Mouse (Mus musculus): ENCODE data around the gene Hrc. TPM values are rescaled to one million over a fixed set of nuclear protein-coding genes. Genes with fewer than 3 reads are reported as not detected.

The Hrc gene
- polyA plus RNA-seq, 1 experiment = 0.09 TPM

- Histone ChIP-seq H3K4me1 (ENCODE audit: control insufficient read depth, insufficient read depth, insufficient read length) (peaks cover under 1% of the 10 kb centered on the region; the same call in 1 of the 2 replicates), H3K27me3 (ENCODE audit: control insufficient read depth, insufficient read depth, low read length) (no peaks in the 10 kb centered on the region), H3K4me3 (ENCODE audit: extremely low read depth, insufficient read depth, insufficient read length) (no peak overlapping the region), H3K27ac (ENCODE audit: insufficient read depth, low read length) (no peak overlapping the region), H3K36me3 (ENCODE audit: control insufficient read depth, insufficient read depth, low read length) (no peaks in the 10 kb centered on the region)
- DNase-seq (ENCODE audit: low read depth in 1 of 2, low spot score in 2 of 2) = no peak
- WGBS = 38% methylated on average over 9 of the region's 9 CpGs
- no peak for TF ChIP-seq POLR2A (IDR thresholded peaks at IDR 0.05; ENCODE audit: low read depth, low read length)
- TF ChIP-seq CTCF (IDR thresholded peaks at IDR 0.05; ENCODE audit: extremely low read depth, insufficient read depth, insufficient read length, insufficient replicate concordance) = no peak
Observed at GRCm38 (mm10) chr7:45313495-45313894, 21.6 kb upstream of the Hrc start.

GRCm38 (mm10) chr7:45315182-45315701, 19.8 kb upstream of the Hrc start:
- 88% methylated on average over 10 of the region's 10 CpGs for WGBS
- Histone ChIP-seq H3K27ac (ENCODE audit: insufficient read depth, low read length) (no peak overlapping the region), H3K36me3 (ENCODE audit: control insufficient read depth, insufficient read depth, low read length) (no peaks in the 10 kb centered on the region), H3K27me3 (ENCODE audit: control insufficient read depth, insufficient read depth, low read length) (no peaks in the 10 kb centered on the region), H3K4me1 (ENCODE audit: control insufficient read depth, insufficient read depth, insufficient read length) (no peaks in the 10 kb centered on the region), H3K4me3 (ENCODE audit: extremely low read depth, insufficient read depth, insufficient read length) (no peak overlapping the region)
- DNase-seq (ENCODE audit: low read depth in 1 of 2, low spot score in 2 of 2) = no peak
- TF ChIP-seq CTCF (IDR thresholded peaks at IDR 0.05; ENCODE audit: extremely low read depth, insufficient read depth, insufficient read length, insufficient replicate concordance) (no peak), POLR2A (IDR thresholded peaks at IDR 0.05; ENCODE audit: low read depth, low read length) (no peak)

- H3K4me1 ChIP-seq (ENCODE audit: control insufficient read depth, insufficient read depth, insufficient read length) = no peaks in the 10 kb centered on the region
- H3K36me3 ChIP-seq (ENCODE audit: control insufficient read depth, insufficient read depth, low read length) = no peaks in the 10 kb centered on the region
- no peak for TF ChIP-seq POLR2A (IDR thresholded peaks at IDR 0.05; ENCODE audit: low read depth, low read length)
- TF ChIP-seq CTCF (IDR thresholded peaks at IDR 0.05; ENCODE audit: extremely low read depth, insufficient read depth, insufficient read length, insufficient replicate concordance) = no peak
- WGBS = 92% methylated on average over 14 of the region's 14 CpGs
- no peak overlapping the region for H3K27ac ChIP-seq (ENCODE audit: insufficient read depth, low read length)
- no peak for DNase-seq (ENCODE audit: low read depth in 1 of 2, low spot score in 2 of 2)
- no peak overlapping the region for H3K4me3 ChIP-seq (ENCODE audit: extremely low read depth, insufficient read depth, insufficient read length)
- no peaks in the 10 kb centered on the region for H3K27me3 ChIP-seq (ENCODE audit: control insufficient read depth, insufficient read depth, low read length)
Observed at GRCm38 (mm10) chr7:45316536-45316935, 18.6 kb upstream of the Hrc start.

GRCm38 (mm10) chr7:45322245-45322644, 12.8 kb upstream of the Hrc start:
- Histone ChIP-seq H3K4me3 (ENCODE audit: extremely low read depth, insufficient read depth, insufficient read length) (no peak overlapping the region), H3K36me3 (ENCODE audit: control insufficient read depth, insufficient read depth, low read length) (no peaks in the 10 kb centered on the region), H3K27ac (ENCODE audit: insufficient read depth, low read length) (no peak overlapping the region), H3K27me3 (ENCODE audit: control insufficient read depth, insufficient read depth, low read length) (no peaks in the 10 kb centered on the region), H3K4me1 (ENCODE audit: control insufficient read depth, insufficient read depth, insufficient read length) (no peaks in the 10 kb centered on the region)
- no peak for TF ChIP-seq POLR2A (IDR thresholded peaks at IDR 0.05; ENCODE audit: low read depth, low read length)
- no peak for TF ChIP-seq CTCF (IDR thresholded peaks at IDR 0.05; ENCODE audit: extremely low read depth, insufficient read depth, insufficient read length, insufficient replicate concordance)
- WGBS = 91% methylated on average over 4 of the region's 4 CpGs
- no peak for DNase-seq (ENCODE audit: low read depth in 1 of 2, low spot score in 2 of 2)

GRCm38 (mm10) chr7:45323069-45323468, 12.0 kb upstream of the Hrc start:
- WGBS = 90% methylated on average over 5 of the region's 5 CpGs
- Histone ChIP-seq H3K4me3 (ENCODE audit: extremely low read depth, insufficient read depth, insufficient read length) (no peak overlapping the region), H3K27me3 (ENCODE audit: control insufficient read depth, insufficient read depth, low read length) (no peaks in the 10 kb centered on the region), H3K27ac (ENCODE audit: insufficient read depth, low read length) (no peak overlapping the region), H3K36me3 (ENCODE audit: control insufficient read depth, insufficient read depth, low read length) (no peaks in the 10 kb centered on the region), H3K4me1 (ENCODE audit: control insufficient read depth, insufficient read depth, insufficient read length) (no peaks in the 10 kb centered on the region)
- TF ChIP-seq POLR2A (IDR thresholded peaks at IDR 0.05; ENCODE audit: low read depth, low read length) (no peak), CTCF (IDR thresholded peaks at IDR 0.05; ENCODE audit: extremely low read depth, insufficient read depth, insufficient read length, insufficient replicate concordance) (no peak)
- DNase-seq (ENCODE audit: low read depth in 1 of 2, low spot score in 2 of 2) = no peak

GRCm38 (mm10) chr7:45325800-45326199, 9.3 kb upstream of the Hrc start:
- TF ChIP-seq CTCF (IDR thresholded peaks at IDR 0.05; ENCODE audit: extremely low read depth, insufficient read depth, insufficient read length, insufficient replicate concordance) (no peak), POLR2A (IDR thresholded peaks at IDR 0.05; ENCODE audit: low read depth, low read length) (no peak)
- no peaks in the 10 kb centered on the region for H3K36me3 ChIP-seq (ENCODE audit: control insufficient read depth, insufficient read depth, low read length)
- H3K27me3 ChIP-seq (ENCODE audit: control insufficient read depth, insufficient read depth, low read length) = no peaks in the 10 kb centered on the region
- DNase-seq (ENCODE audit: low read depth in 1 of 2, low spot score in 2 of 2) = no peak
- no peak overlapping the region for H3K4me3 ChIP-seq (ENCODE audit: extremely low read depth, insufficient read depth, insufficient read length)
- H3K4me1 ChIP-seq (ENCODE audit: control insufficient read depth, insufficient read depth, insufficient read length) = no peaks in the 10 kb centered on the region
- no peak overlapping the region for H3K27ac ChIP-seq (ENCODE audit: insufficient read depth, low read length)

- Histone ChIP-seq H3K27me3 (ENCODE audit: control insufficient read depth, insufficient read depth, low read length) (no peaks in the 10 kb centered on the region), H3K4me1 (ENCODE audit: control insufficient read depth, insufficient read depth, insufficient read length) (peaks cover 9% of the 10 kb centered on the region; the same call in 1 of the 2 replicates), H3K36me3 (ENCODE audit: control insufficient read depth, insufficient read depth, low read length) (no peaks in the 10 kb centered on the region), H3K27ac (ENCODE audit: insufficient read depth, low read length) (no peak overlapping the region), H3K4me3 (ENCODE audit: extremely low read depth, insufficient read depth, insufficient read length) (no peak overlapping the region)
- 90% methylated on average over 13 of the region's 13 CpGs for WGBS
- no peak for DNase-seq (ENCODE audit: low read depth in 1 of 2, low spot score in 2 of 2)
- no peak for TF ChIP-seq CTCF (IDR thresholded peaks at IDR 0.05; ENCODE audit: extremely low read depth, insufficient read depth, insufficient read length, insufficient replicate concordance)
- no peak for TF ChIP-seq POLR2A (IDR thresholded peaks at IDR 0.05; ENCODE audit: low read depth, low read length)
Observed at GRCm38 (mm10) chr7:45328841-45329475, 6.1 kb upstream of the Hrc start.

All from spleen, adult 2 months (tissue).